Mouse (Mus musculus) macrophage (primary cell): ENCODE results near the gene Il10rb. TPM values are rescaled to one million over a fixed set of nuclear protein-coding genes. Genes with fewer than 3 reads are reported as not detected.

ENCODE experiments used
- H3K27ac ChIP-seq: fragments of 350-480 bp; formaldehyde crosslinking; 2 replicates; pipeline ENCODE4 v1.9.0; 2021
- H3K36me3 ChIP-seq: fragments of 350-480 bp; formaldehyde crosslinking; 2 replicates; pipeline ENCODE4 v1.9.0; 2021; ENCODE audit errors: inconsistent target
- H3K4me3 ChIP-seq: fragments of 350-480 bp; formaldehyde crosslinking; 2 replicates; pipeline ENCODE4 v1.9.0; 2021; ENCODE audit errors: inconsistent target
- H3K79me2 ChIP-seq: fragments of 350-480 bp; formaldehyde crosslinking; 2 replicates; pipeline ENCODE4 v1.9.0; 2021; ENCODE audit errors: inconsistent target
- WGBS: methylation state at CpG from one replicate; pipeline ENCODE4 v1.1.7; 2026; ENCODE audit warnings: inconsistent platforms; ENCODE audit not compliant: missing documents; 5-methylcytosine and 5-hydroxymethylcytosine counted together
- polyA plus RNA-seq: library from polyadenylated mRNA; stranded (reverse); fragments of 250-400 nt; gene quantifications from 3 replicates; pipeline ENCODE4 v1.2.4, GENCODE M21; 2018; ENCODE audit warnings: inconsistent platforms

The Il10rb gene
- polyA plus RNA-seq, 1 experiment from 2014 or later: 533 TPM

- Histone ChIP-seq H3K4me3 (no peak overlapping the region), H3K36me3 (no peaks in the 10 kb centered on the region), H3K27ac (peak overlapping the region; percentile 17), H3K79me2 (no peaks in the 10 kb centered on the region)
- 68% methylated on average over 5 of the region's 7 CpGs for WGBS
Observed at GRCm38 (mm10) chr16:91441811-91442240, 35.9 kb downstream of the Il10rb start.

GRCm38 (mm10) chr16:91442446-91442845 lies 36.5 kb downstream of the Il10rb start:
- Histone ChIP-seq H3K36me3 (no peaks in the 10 kb centered on the region), H3K79me2 (no peaks in the 10 kb centered on the region), H3K4me3 (no peak overlapping the region), H3K27ac (no peak overlapping the region)
- 61% methylated on average over 4 of the region's 4 CpGs for WGBS

DNA sequence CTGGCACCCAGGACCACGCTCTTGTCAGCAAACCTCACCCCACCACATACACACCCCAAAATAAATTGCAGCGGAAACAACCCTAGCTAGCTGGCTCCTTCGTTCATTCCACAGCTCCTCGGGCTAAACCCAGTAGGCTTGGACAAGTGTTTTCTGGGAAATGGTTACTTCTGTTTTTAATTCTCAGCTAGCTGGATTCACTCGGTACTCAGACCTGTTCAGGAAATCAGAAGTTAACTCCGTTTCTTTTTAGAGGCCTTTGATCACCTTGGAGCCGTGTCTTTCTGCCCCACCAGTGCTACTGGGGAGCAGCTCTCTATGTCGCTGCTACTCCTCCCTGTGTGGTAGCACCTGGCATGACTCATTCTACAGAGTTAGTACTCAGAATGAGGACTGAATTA lies 37.2 kb downstream of the Il10rb start:
- Histone ChIP-seq H3K27ac (no peak overlapping the region), H3K4me3 (no peak overlapping the region), H3K36me3 (no peaks in the 10 kb centered on the region), H3K79me2 (no peaks in the 10 kb centered on the region)
- 48% methylated on average over 8 of the region's 8 CpGs for WGBS

DNA sequence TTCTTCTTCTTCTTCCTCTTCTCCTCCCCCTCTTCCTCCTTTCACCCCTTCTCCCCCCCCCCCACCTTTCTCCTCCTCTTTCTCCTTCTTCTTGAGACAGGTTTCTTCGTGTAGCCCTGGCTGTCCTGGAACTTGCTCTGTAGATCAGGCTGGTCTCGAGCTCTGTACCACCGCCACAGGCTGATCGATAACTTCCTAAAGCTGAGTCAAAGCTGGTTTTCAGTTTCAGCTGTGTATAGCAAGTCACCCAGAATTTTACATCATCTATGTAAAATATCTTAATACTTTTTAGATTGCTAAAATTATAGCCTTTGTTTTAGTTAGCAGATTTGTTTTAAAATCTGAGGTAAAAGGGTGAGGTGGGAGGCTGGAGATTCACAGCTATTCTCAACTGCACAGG lies 38.9 kb downstream of the Il10rb start:
- no peak overlapping the region for H3K27ac ChIP-seq
- no peaks in the 10 kb centered on the region for H3K36me3 ChIP-seq
- H3K79me2 ChIP-seq: no peaks in the 10 kb centered on the region
- 91% methylated on average over 3 of the region's 4 CpGs for WGBS
- H3K4me3 ChIP-seq: no peak overlapping the region

GRCm38 (mm10) chr16:91445566-91445965 lies 39.6 kb downstream of the Il10rb start:
- H3K27ac ChIP-seq: no peak overlapping the region
- H3K4me3 ChIP-seq: no peak overlapping the region
- H3K79me2 ChIP-seq: no peaks in the 10 kb centered on the region
- 60% methylated on average over 5 of the region's 5 CpGs for WGBS
- no peaks in the 10 kb centered on the region for H3K36me3 ChIP-seq

GRCm38 (mm10) chr16:91446778-91447511 lies 41.0 kb downstream of the Il10rb start:
- Histone ChIP-seq H3K27ac (no peak overlapping the region), H3K79me2 (no peaks in the 10 kb centered on the region), H3K4me3 (no peak overlapping the region), H3K36me3 (no peaks in the 10 kb centered on the region)
- 74% methylated on average over 7 of the region's 8 CpGs for WGBS

GRCm38 (mm10) chr16:91447512-91447900 lies 41.5 kb downstream of the Il10rb start:
- H3K27ac ChIP-seq: no peak overlapping the region
- H3K4me3 ChIP-seq: no peak overlapping the region
- 94% methylated on average over 5 of the region's 6 CpGs for WGBS
- no peaks in the 10 kb centered on the region for H3K36me3 ChIP-seq
- no peaks in the 10 kb centered on the region for H3K79me2 ChIP-seq

DNA sequence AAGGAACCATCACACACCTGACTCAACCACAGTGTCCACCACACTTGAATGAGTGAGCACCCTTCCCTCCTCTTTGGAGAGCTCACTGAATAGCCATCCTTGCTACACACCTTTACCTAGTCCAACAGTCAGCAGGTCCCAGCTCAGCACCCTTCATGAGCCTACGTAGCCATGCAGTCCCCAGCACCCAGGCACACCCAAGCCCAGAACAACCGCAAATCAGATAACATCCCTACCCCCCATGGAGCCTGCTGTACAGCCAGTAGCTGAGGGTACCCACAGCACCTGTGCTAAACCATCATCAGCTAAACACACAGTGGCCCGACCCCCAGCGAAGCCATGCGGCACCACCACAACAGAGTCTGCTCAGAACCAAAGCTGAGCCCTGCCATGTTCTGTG lies 42.1 kb downstream of the Il10rb start:
- H3K4me3 ChIP-seq: no peak overlapping the region
- no peaks in the 10 kb centered on the region for H3K36me3 ChIP-seq
- no peaks in the 10 kb centered on the region for H3K79me2 ChIP-seq
- 96% methylated on average over 5 of the region's 5 CpGs for WGBS
- no peak overlapping the region for H3K27ac ChIP-seq

- WGBS: 92% methylated on average over 7 of the region's 7 CpGs
- no peaks in the 10 kb centered on the region for H3K36me3 ChIP-seq
- no peak overlapping the region for H3K27ac ChIP-seq
- H3K4me3 ChIP-seq: no peak overlapping the region
- H3K79me2 ChIP-seq: no peaks in the 10 kb centered on the region
Observed at GRCm38 (mm10) chr16:91448895-91449294, 42.9 kb downstream of the Il10rb start.

DNA sequence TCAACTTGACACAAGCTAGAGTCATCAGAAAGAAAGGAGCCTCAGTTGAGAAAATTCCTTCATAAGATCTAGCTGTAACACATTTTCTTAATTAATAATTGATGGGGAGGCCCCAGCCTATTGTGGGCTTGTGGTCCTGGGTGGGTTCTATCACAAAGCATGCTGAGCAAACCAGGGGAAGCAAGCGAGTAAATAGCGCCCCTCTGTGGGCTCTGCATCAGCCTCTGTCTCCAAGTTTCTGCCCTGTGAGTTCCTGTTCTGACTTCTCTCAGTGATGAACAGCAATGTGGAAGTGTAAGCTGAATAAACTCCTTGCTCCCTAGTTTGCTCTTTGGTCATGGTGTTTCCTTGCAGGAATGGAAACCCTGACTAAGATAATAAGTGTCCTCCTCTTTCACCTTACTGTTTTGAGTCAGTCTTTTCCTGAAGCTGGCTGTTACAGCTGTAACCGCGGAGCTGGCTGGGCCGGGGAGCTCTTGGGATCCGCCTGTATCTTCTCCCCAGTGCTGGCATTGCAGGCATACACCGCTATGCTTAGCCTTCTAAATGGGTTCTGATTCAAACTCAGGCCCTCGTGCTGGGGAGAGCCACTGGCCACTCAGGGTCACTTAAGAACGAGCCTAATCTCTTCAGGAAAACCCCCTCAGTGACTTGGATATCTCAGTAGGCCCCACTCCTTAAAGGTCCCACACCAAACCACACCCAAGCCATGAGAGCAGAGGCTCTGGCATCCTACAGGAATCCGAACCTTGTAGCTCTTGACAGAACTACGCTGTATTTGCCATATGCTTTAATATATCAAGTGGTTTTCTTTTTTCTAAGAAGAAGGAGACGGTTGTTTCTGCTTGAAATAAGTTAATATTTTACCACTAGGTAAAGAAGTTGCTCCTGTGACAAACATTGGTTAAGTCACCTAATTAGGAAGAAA lies 44.4 kb downstream of the Il10rb start:
- 93% methylated on average over 12 of the region's 12 CpGs for whole genome bisulfite sequencing
- no peak overlapping the region for H3K27ac ChIP-seq
- no peak overlapping the region for H3K4me3 ChIP-seq
- H3K79me2 ChIP-seq: no peaks in the 10 kb centered on the region
- no peaks in the 10 kb centered on the region for H3K36me3 ChIP-seq

- Histone ChIP-seq H3K79me2 (no peaks in the 10 kb centered on the region), H3K36me3 (no peaks in the 10 kb centered on the region), H3K27ac (peak overlapping the region; percentile 86), H3K4me3 (no peak overlapping the region)
- 0% methylated on average over 2 of the region's 2 CpGs for WGBS
Observed at GRCm38 (mm10) chr16:91451949-91452348, 46.0 kb downstream of the Il10rb start.

DNA sequence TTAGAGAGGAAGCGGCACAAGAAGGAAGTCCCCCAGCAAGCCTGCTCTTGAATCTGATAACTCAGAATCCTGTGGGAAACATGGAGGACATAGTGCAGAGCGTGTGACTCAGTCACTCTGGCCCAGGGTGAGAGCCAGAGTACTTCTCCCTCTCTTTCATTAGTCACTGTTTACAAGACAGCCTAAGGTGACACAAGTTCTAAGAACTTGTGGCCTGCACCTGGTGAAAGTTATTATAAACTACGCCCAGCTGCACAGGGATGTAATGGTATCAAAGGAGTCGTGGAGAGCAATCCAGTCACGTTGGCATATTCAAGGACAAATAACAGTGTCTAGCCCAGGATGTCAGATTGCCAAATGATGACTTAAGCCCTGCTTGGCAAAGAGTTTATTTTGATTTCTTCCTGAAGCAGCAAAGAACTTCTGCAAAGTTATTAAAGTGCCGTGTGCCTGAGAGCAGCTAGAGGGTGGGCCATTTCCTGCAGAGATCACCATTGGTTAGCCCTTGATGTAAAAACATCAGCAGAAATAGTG lies 46.5 kb downstream of the Il10rb start:
- 5% methylated on average over 6 of the region's 6 CpGs for WGBS
- peak overlapping the region; percentile 86 for H3K27ac ChIP-seq

DNA sequence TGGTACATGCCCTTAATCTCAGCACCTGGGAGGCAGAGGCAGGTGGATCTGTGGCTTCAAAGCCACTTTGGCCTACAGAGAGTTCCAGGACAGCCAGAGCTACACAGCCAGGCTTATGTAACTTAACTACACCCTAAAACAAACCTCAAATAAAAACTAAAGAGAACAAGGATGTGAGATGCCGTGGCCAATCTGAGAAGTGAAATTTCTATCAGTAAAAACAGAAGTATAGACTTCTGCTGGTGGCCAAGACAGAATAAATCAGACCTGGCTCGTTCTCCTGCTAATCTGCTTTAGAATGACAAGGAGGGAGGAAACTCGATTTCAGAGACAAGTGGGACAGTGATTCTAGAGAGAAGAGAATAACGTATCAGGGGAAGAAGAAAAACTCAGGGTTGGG lies 49.9 kb downstream of the Il10rb start:
- Histone ChIP-seq H3K4me3 (no peak overlapping the region), H3K27ac (peak overlapping the region; percentile 80), H3K79me2 (no peaks in the 10 kb centered on the region), H3K36me3 (no peaks in the 10 kb centered on the region)
- 4% methylated on average over 4 of the region's 4 CpGs for WGBS

More for the DNA sequence above, 46.5 kb downstream of the Il10rb start:
- no peaks in the 10 kb centered on the region for H3K79me2 ChIP-seq
- no peaks in the 10 kb centered on the region for H3K36me3 ChIP-seq
- H3K4me3 ChIP-seq: no peak overlapping the region

DNA sequence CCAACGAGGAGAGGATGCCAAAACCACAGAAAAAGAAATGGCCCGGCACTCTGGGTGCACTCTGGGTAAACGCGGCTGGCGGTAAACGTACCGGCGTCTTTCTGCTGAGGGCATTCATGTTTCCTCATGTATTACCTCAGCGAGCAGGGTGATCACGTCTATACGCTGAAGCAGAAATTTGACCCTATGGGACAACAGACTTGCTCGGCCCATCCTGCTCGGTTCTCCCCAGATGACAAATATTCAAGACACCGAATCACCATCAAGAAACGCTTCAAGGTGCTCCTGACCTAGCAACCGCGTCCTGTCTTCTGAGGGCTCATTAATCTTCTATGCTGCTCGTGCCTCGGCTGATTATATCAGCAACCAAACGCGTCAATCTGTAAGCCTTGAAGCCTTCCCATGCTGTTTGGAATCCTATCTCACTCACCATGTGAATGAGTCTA lies 52.4 kb downstream of the Il10rb start:
- H3K79me2 ChIP-seq: no peaks in the 10 kb centered on the region
- no peak overlapping the region for H3K4me3 ChIP-seq
- WGBS: 78% methylated on average over 21 of the region's 21 CpGs
- no peak overlapping the region for H3K27ac ChIP-seq
- no peaks in the 10 kb centered on the region for H3K36me3 ChIP-seq

- Histone ChIP-seq H3K27ac (no peak overlapping the region), H3K4me3 (no peak overlapping the region)
- 94% methylated on average over 2 of the region's 5 CpGs for WGBS
Observed at GRCm38 (mm10) chr16:91458976-91459375, 53.0 kb downstream of the Il10rb start.

More at GRCm38 (mm10) chr16:91458976-91459375, 53.0 kb downstream of the Il10rb start:
- Histone ChIP-seq H3K36me3 (no peaks in the 10 kb centered on the region), H3K79me2 (no peaks in the 10 kb centered on the region)
